Comparison of ENCODE assay signal across 14 mouse cellular contexts in genomic region chr4:150685778-150686493, GRCm38 (mm10). TPM values are rescaled to one million over a fixed set of nuclear protein-coding genes. Genes with fewer than 3 reads are reported as not detected.
DNase-seq lines count a peak whose midpoint lies in the region; ATAC-seq and TF ChIP-seq lines count a peak whose summit lies in the region.
"Had no signal": no experiment of that assay in that cellular context is flagged by ENCODE, and none has a peak within 500 bp of the region (broad histone marks: within the 10 kb centered on the region; RNA-seq: fewer than 3 reads in every experiment).

No protein-coding gene starts in this region.

- H3K9ac ChIP-seq in ES-E14 (ENCODE audit: insufficient read depth, low read depth, low read length, poor library complexity, severe bottlenecking): no peak overlapping the region
- no peak overlapping the region for H3K9ac ChIP-seq in forebrain, postnatal 0 days
- no peak overlapping the region for H3K9ac ChIP-seq in midbrain, embryonic 11.5 days (ENCODE audit: low read length)

- no peak for TF ChIP-seq CTCF in forebrain, postnatal 0 days (IDR thresholded peaks at IDR 0.05; ENCODE audit: low read depth)

- H3K4me1 ChIP-seq in ES-E14 (ENCODE audit: control insufficient read depth in 2 of 2, insufficient read depth in 2 of 2, low read length in 2 of 2, poor library complexity in 1 of 2): peaks cover 0 to 8% of the 10 kb centered on the region in 2 experiments; a peak in 1 of 4 replicates
- H3K4me1 ChIP-seq in limb, embryonic 10.5 days: peaks cover 33% of the 10 kb centered on the region
- no peaks in the 10 kb centered on the region for H3K4me1 ChIP-seq in forebrain, postnatal 0 days (ENCODE audit: insufficient read depth)
- H3K4me1 ChIP-seq in midbrain, embryonic 11.5 days (ENCODE audit: control insufficient read depth, insufficient read depth, low read length): no peaks in the 10 kb centered on the region

- no peaks in the 10 kb centered on the region for H3K27me3 ChIP-seq in limb, embryonic 10.5 days (ENCODE audit: low read depth, poor library complexity, severe bottlenecking)
- H3K27me3 ChIP-seq in forebrain, postnatal 0 days (ENCODE audit: insufficient read depth, low read length): no peaks in the 10 kb centered on the region
- H3K27me3 ChIP-seq in midbrain, embryonic 11.5 days (ENCODE audit: control insufficient read depth, insufficient read depth, low read length): no peaks in the 10 kb centered on the region; the same call in 1 of the 2 replicates

- H3K4me2 ChIP-seq in forebrain, postnatal 0 days (ENCODE audit: low read depth): no peak overlapping the region
- H3K4me2 ChIP-seq in midbrain, embryonic 11.5 days: no peak overlapping the region

- no peak overlapping the region for H3K4me3 ChIP-seq in ES-E14 (ENCODE audit: insufficient read depth in 1 of 2, low read depth in 1 of 2, low read length in 2 of 2, poor library complexity in 1 of 2, severe bottlenecking in 1 of 2)
- H3K4me3 ChIP-seq in limb, embryonic 10.5 days: no peak overlapping the region
- H3K4me3 ChIP-seq in forebrain, postnatal 0 days (ENCODE audit: low read depth, low read length): no peak overlapping the region
- H3K4me3 ChIP-seq in midbrain, embryonic 11.5 days (ENCODE audit: low read depth, low read length): no peak overlapping the region
- H3K4me3 ChIP-seq: heart, adult 2 months had no signal

- peak; percentile 12; the same call in 1 of the 2 replicates for ATAC-seq in megakaryocyte progenitor cell, adult 5-6 weeks (replicated peaks; ENCODE audit: poor library complexity)
- ATAC-seq in forebrain, postnatal 0 days: no peak
- no peak for ATAC-seq in midbrain, embryonic 11.5 days (ENCODE audit: low FRiP score)
- ATAC-seq: forebrain, embryonic 16.5 days had no signal

- H3K27ac ChIP-seq in ES-E14 (ENCODE audit: insufficient read depth, low read depth, low read length, poor library complexity, severe bottlenecking): no peak overlapping the region
- peak overlapping the region; percentile 74 for H3K27ac ChIP-seq in limb, embryonic 10.5 days
- H3K27ac ChIP-seq in forebrain, postnatal 0 days (ENCODE audit: low read depth, low read length): no peak overlapping the region
- H3K27ac ChIP-seq in midbrain, embryonic 11.5 days (ENCODE audit: low read depth, low read length): no peak overlapping the region
- H3K27ac ChIP-seq: heart, adult 2 months had no signal

- H3K36me3 ChIP-seq in ES-E14 (ENCODE audit: control insufficient read depth, insufficient read depth, low read length, poor library complexity, severe bottlenecking): no peaks in the 10 kb centered on the region
- no peaks in the 10 kb centered on the region for H3K36me3 ChIP-seq in limb, embryonic 10.5 days
- no peaks in the 10 kb centered on the region for H3K36me3 ChIP-seq in forebrain, postnatal 0 days (ENCODE audit: insufficient read depth)
- H3K36me3 ChIP-seq in midbrain, embryonic 11.5 days (ENCODE audit: control insufficient read depth, insufficient read depth, low read length): no peaks in the 10 kb centered on the region; the same call in 1 of the 2 replicates

- peak; percentile 29 to 37 for DNase-seq in heart, adult 9 months (ENCODE audit: low spot score in 2 of 2)
- no peak for DNase-seq in heart, postnatal 4 days
- no peak for DNase-seq in ES-E14 (ENCODE audit: low read depth, low spot score)
- no peak for DNase-seq in limb, embryonic 10.5 days (ENCODE audit: low spot score)
- no peak for DNase-seq in forebrain, postnatal 0 days
- DNase-seq in midbrain, embryonic 11.5 days (ENCODE audit: low spot score, missing footprints): no peak
- no peak for DNase-seq in kidney, adult 8-10 months
- DNase-seq: B cell, adult 2 months; layer of hippocampus, postnatal 36 days; lung, postnatal 10 days; thymus, postnatal 25 days had no signal

- 64% methylated on average over 8 of the region's 8 CpGs for WGBS in limb, embryonic 10.5 days
- 64% methylated on average over 8 of the region's 8 CpGs for WGBS in forebrain, postnatal 0 days
- 77% methylated on average over 8 of the region's 8 CpGs for WGBS in midbrain, embryonic 11.5 days

- in situ Hi-C loops in ES-E14 (cut with MboI; ENCODE audit: low sequenced_read_pairs in 2 of 2, unreplicated experiment in 2 of 2): no loop called here

- no peaks in the 10 kb centered on the region for H3K9me3 ChIP-seq in ES-E14 (ENCODE audit: control insufficient read depth, insufficient read depth, low read depth, low read length)
- no peaks in the 10 kb centered on the region for H3K9me3 ChIP-seq in limb, embryonic 10.5 days (replicated peaks)
- no peaks in the 10 kb centered on the region for H3K9me3 ChIP-seq in forebrain, postnatal 0 days (ENCODE audit: low read length)
- H3K9me3 ChIP-seq in midbrain, embryonic 11.5 days (ENCODE audit: control insufficient read depth, low read length): no peaks in the 10 kb centered on the region

TF ChIP-seq in ES-E14, 5 proteins besides CTCF, POLR2A, EP300 and RAD21:
- TF ChIP-seq HCFC1 (IDR thresholded peaks at IDR 0.05; ENCODE audit: borderline replicate concordance, insufficient read depth, low read length): peak; percentile 63
- no peak for TF ChIP-seq CHD2 (IDR thresholded peaks at IDR 0.05; ENCODE audit: low read depth, low read length)

RNA-seq across cellular contexts. Expression of gene Slc45a1, which starts 34.0 kb away (rescaled TPM):
- not detected for total RNA-seq in heart, postnatal 4 days (2021)
- total RNA-seq in ES-E14 (2012; rRNA removed): 0.98 and 2.0 TPM in 2 replicates
- polyA plus RNA-seq in limb, embryonic 10.5 days (2016; fragmentation: Nextera tagmentation; extraction: Ambion mirVana): 0.25 and 0.71 TPM in 2 replicates
- not detected in 2 replicates for total RNA-seq in megakaryocyte progenitor cell, adult 5-6 weeks (2015)
- total RNA-seq in megakaryocyte progenitor cell, adult 5-6 weeks (2017): not detected in 2 replicates
- total RNA-seq in forebrain, postnatal 0 days (2014; rRNA removed): 30.5 and 37.2 TPM in 2 replicates
- 38.9 and 43.9 TPM in 2 replicates for polyA plus RNA-seq in forebrain, postnatal 0 days (2015; fragmentation: Nextera tagmentation; extraction: Ambion mirVana)
- polyA plus RNA-seq in midbrain, embryonic 11.5 days (2014; fragmentation: Nextera tagmentation; extraction: Ambion mirVana): 4.4 and 4.7 TPM in 2 replicates
- total RNA-seq: heart, adult 2 months had no signal
- polyA plus RNA-seq: heart, adult 2 months had no signal

Comparison
In these comparisons a context has a peak if more than half of its experiments do, and no peak if none do; other contexts are left out.
1. DNase-seq: peak in heart, adult 9 months (2 of 2); none in heart, postnatal 4 days (single experiment), ES-E14 (single experiment), limb, embryonic 10.5 days (single experiment), forebrain, postnatal 0 days (single experiment), midbrain, embryonic 11.5 days (single experiment) and kidney, adult 8-10 months (0 of 2).
2. RNA of gene Slc45a1, which starts 34.0 kb away (total RNA-seq): 30.5 to 37.2 TPM in forebrain, postnatal 0 days; 0.98 to 2.0 TPM in ES-E14, not detected in heart, postnatal 4 days and not detected in megakaryocyte progenitor cell, adult 5-6 weeks; every median in the first group is over 10 times any median in the second.